Comparison of ENCODE assay signal across 8 mouse cellular contexts in genomic region chr6:38535366-38535690, GRCm38 (mm10). TPM values are rescaled to one million over a fixed set of nuclear protein-coding genes. Genes with fewer than 3 reads are reported as not detected.
DNase-seq lines count a peak whose midpoint lies in the region; ATAC-seq and TF ChIP-seq lines count a peak whose summit lies in the region.

No protein-coding gene starts in this region.

- H3K4me2 ChIP-seq in liver, embryonic 13.5 days, result peak overlapping the region; percentile 76

- TF ChIP-seq CTCF in heart, adult 2 months (IDR thresholded peaks at IDR 0.05), result no peak
- 0 out of 2 replicates have a peak, but pooled peaks have one; percentile 16 for TF ChIP-seq CTCF in thymus, adult 2 months (IDR thresholded peaks at IDR 0.05; ENCODE audit: borderline replicate concordance, control insufficient read depth, extremely low read depth, insufficient read depth, low read length, poor library complexity)

- H3K36me3 ChIP-seq in heart, adult 2 months (ENCODE audit: control insufficient read depth, insufficient read depth, low read length), result no peaks in the 10 kb centered on the region
- no peaks in the 10 kb centered on the region for H3K36me3 ChIP-seq in thymus, adult 2 months (ENCODE audit: control insufficient read depth, insufficient read depth, low read length)
- no peaks in the 10 kb centered on the region for H3K36me3 ChIP-seq in liver, embryonic 13.5 days

- intact Hi-C loops in heart, adult 2 months (cut with DNase I), result loop anchor here (10.0 kb wide), 2 partner anchors 181 to 339 kb away; partner anchors contain the start of genes Hipk2, Tbxas1 and Zc3hav1
- intact Hi-C loops in heart, postnatal 14 days (cut with DNase I), result loop anchor here (1.0 kb wide), 1 partner anchor 13 kb away; no protein-coding TSS in a partner anchor
- intact Hi-C loops in gastrocnemius, postnatal 14 days (cut with DNase I; ENCODE audit: low total_unique reads), result no loop called here

- peaks cover 2% of the 10 kb centered on the region; the same call in 1 of the 2 replicates for H3K4me1 ChIP-seq in heart, adult 2 months (ENCODE audit: control insufficient read depth, insufficient read depth, low read length)
- H3K4me1 ChIP-seq in thymus, adult 2 months (replicated peaks; ENCODE audit: control insufficient read depth, insufficient read depth, low read length), result peaks cover 3% of the 10 kb centered on the region
- peaks cover 25% of the 10 kb centered on the region for H3K4me1 ChIP-seq in liver, embryonic 13.5 days (replicated peaks)

- no peaks in the 10 kb centered on the region for H3K79me2 ChIP-seq in heart, adult 2 months (replicated peaks; ENCODE audit: control insufficient read depth, insufficient read depth, low read length)

- 0 out of 2 replicates have a peak, but pooled peaks have one; percentile 44 for TF ChIP-seq EP300 in heart, adult 2 months (IDR thresholded peaks at IDR 0.05; ENCODE audit: insufficient read depth, low read depth, low read length)

- no peak for TF ChIP-seq POLR2A in heart, adult 2 months (IDR thresholded peaks at IDR 0.05; ENCODE audit: insufficient read depth, low read depth, low read length)
- TF ChIP-seq POLR2A in thymus, adult 2 months (IDR thresholded peaks at IDR 0.05; ENCODE audit: control insufficient read depth, extremely low read depth, insufficient read depth, low read length, poor library complexity), result no peak

- peak overlapping the region; percentile 93 for H3K9ac ChIP-seq in heart, adult 2 months (ENCODE audit: low read depth, low read length)
- H3K9ac ChIP-seq in liver, embryonic 13.5 days, result peak overlapping the region; percentile 88

- H3K4me3 ChIP-seq in heart, adult 2 months, result peak overlapping the region; percentile 79
- peak overlapping the region; percentile 77 for H3K4me3 ChIP-seq in thymus, adult 2 months (ENCODE audit: control insufficient read depth, insufficient read depth, low read length)
- H3K4me3 ChIP-seq in liver, embryonic 13.5 days (replicated peaks), result peak overlapping the region; percentile 78

- under 1% methylated on average over 9 of the region's 9 CpGs for WGBS in heart, adult 2 months
- 3% methylated on average over 9 of the region's 9 CpGs for WGBS in thymus, adult 2 months
- WGBS in liver, embryonic 13.5 days (ENCODE audit: insufficient replicate concordance), result under 1% methylated on average over 9 of the region's 9 CpGs

- no peaks in the 10 kb centered on the region for H3K9me3 ChIP-seq in liver, embryonic 13.5 days (replicated peaks)

- no peaks in the 10 kb centered on the region for H3K27me3 ChIP-seq in heart, adult 2 months (ENCODE audit: control insufficient read depth, insufficient read depth, low read length)
- H3K27me3 ChIP-seq in thymus, adult 2 months (ENCODE audit: control insufficient read depth, insufficient read depth, low read length), result no peaks in the 10 kb centered on the region
- no peaks in the 10 kb centered on the region for H3K27me3 ChIP-seq in liver, embryonic 13.5 days

- DNase-seq in heart, adult 2 months, result no peak
- DNase-seq in heart, postnatal 14 days, result no peak
- no peak for DNase-seq in thymus, adult 2 months
- DNase-seq in thymus, postnatal 36 days, result no peak
- DNase-seq in liver, embryonic 13.5 days, result no peak
- DNase-seq in spleen, adult 12 weeks (ENCODE audit: low spot score), result no peak
- DNase-seq in gastrocnemius, postnatal 14 days, result no peak

- no peak for ATAC-seq in liver, embryonic 13.5 days (ENCODE audit: low read depth)
- no peak for ATAC-seq in megakaryocyte-erythroid progenitor cell, adult 5-6 weeks (replicated peaks; ENCODE audit: low FRiP score, low TSS enrichment, poor library complexity, severe bottlenecking)

- H3K27ac ChIP-seq in heart, adult 2 months, result peak overlapping the region; percentile 99
- H3K27ac ChIP-seq in thymus, adult 2 months (ENCODE audit: control insufficient read depth, insufficient read depth, low read length), result peak overlapping the region; percentile 62; the same call in 1 of the 2 replicates
- peak overlapping the region; percentile 92; the same call in 1 of the 2 replicates for H3K27ac ChIP-seq in liver, embryonic 13.5 days

RNA-seq across cellular contexts. Expression of gene Fmc1, which starts 2.0 kb away (rescaled TPM):
- 100 to 1,000 TPM; 221 to 266 TPM for total RNA-seq in heart, adult 2 months (2021)
- polyA plus RNA-seq in heart, adult 2 months (2012; rRNA removed), result 415 and 493 TPM in 2 replicates
- 100 to 1,000 TPM; 221 to 227 TPM for total RNA-seq in heart, postnatal 14 days (2021)
- 152 and 185 TPM in 2 replicates for polyA plus RNA-seq in thymus, adult 2 months (2012; rRNA removed)
- polyA plus RNA-seq in liver, embryonic 13.5 days (2015; fragmentation: Nextera tagmentation; extraction: Ambion mirVana), result 97.6 and 100 TPM in 2 replicates
- 113 and 175 TPM in 2 replicates for total RNA-seq in megakaryocyte-erythroid progenitor cell, adult 5-6 weeks (2014; fragmentation: Nextera tagmentation)
- total RNA-seq in megakaryocyte-erythroid progenitor cell, adult 5-6 weeks (2017), result 34.6 and 43.6 TPM in 2 replicates
- 100 to 1,000 TPM; 125 to 149 TPM for total RNA-seq in gastrocnemius, postnatal 14 days (2021)

RNA-seq across cellular contexts. Expression of gene Luc7l2, which starts 15.8 kb away (rescaled TPM):
- 10 to 100 TPM; 91.7 to 99.9 TPM for total RNA-seq in heart, adult 2 months (2021)
- 28.1 and 45.7 TPM in 2 replicates for polyA plus RNA-seq in heart, adult 2 months (2012; rRNA removed)
- total RNA-seq in heart, postnatal 14 days (2021), result 100 to 1,000 TPM; 113 to 119 TPM
- polyA plus RNA-seq in thymus, adult 2 months (2012; rRNA removed), result 48.5 and 64.3 TPM in 2 replicates
- polyA plus RNA-seq in liver, embryonic 13.5 days (2015; fragmentation: Nextera tagmentation; extraction: Ambion mirVana), result 17.8 and 18.5 TPM in 2 replicates
- 203 and 217 TPM in 2 replicates for total RNA-seq in megakaryocyte-erythroid progenitor cell, adult 5-6 weeks (2014; fragmentation: Nextera tagmentation)
- 248 and 278 TPM in 2 replicates for total RNA-seq in megakaryocyte-erythroid progenitor cell, adult 5-6 weeks (2017)
- total RNA-seq in gastrocnemius, postnatal 14 days (2021), result 100 to 1,000 TPM in 1 of 2 experiments, 10 to 100 TPM in 1; 84.2 to 102 TPM
